Mouse (Mus musculus) common myeloid progenitor, adult 5-6 weeks (primary cell): ENCODE data around the gene Spsb1. TPM values are rescaled to one million over a fixed set of nuclear protein-coding genes. Genes with fewer than 3 reads are reported as not detected.
A peak's percentile ranks its signal among the peaks of the same experiment; 100 is the strongest.

Source experiments
- ATAC-seq: replicated peaks from 2 replicates; pipeline ENCODE4 v1.8.0; 2016; ENCODE audit warnings: low read depth, mild to moderate bottlenecking, moderate TSS enrichment, inconsistent platforms; ENCODE audit not compliant: poor library complexity, severe bottlenecking
- total RNA-seq: library from RNA; stranded (forward); fragments of 200-1000, 187-1606 nt; gene quantifications from 2 replicates; pipeline ENCODE4 v1.2.3, GENCODE M21; 2017

The Spsb1 gene
- total RNA-seq, 1 experiment from 2014 or later: not detected

- no peak for ATAC-seq
Observed at GRCm38 (mm10) chr4:149955631-149956030, 788 bp upstream of the Spsb1 start.

GRCm38 (mm10) chr4:149953621-149954481, 992 bp downstream of the Spsb1 start:
- ATAC-seq: no peak

GRCm38 (mm10) chr4:149952201-149952600, 2.6 kb downstream of the Spsb1 start:
- ATAC-seq: no peak

GRCm38 (mm10) chr4:149951201-149951600, 3.6 kb downstream of the Spsb1 start:
- no peak for ATAC-seq

GRCm38 (mm10) chr4:149949691-149950090, 5.2 kb downstream of the Spsb1 start:
- ATAC-seq: no peak

GRCm38 (mm10) chr4:149948119-149948518, 6.7 kb downstream of the Spsb1 start:
- no peak for ATAC-seq

- peak; percentile 55; the same call in 1 of the 2 replicates for ATAC-seq
Observed at GRCm38 (mm10) chr4:149947396-149947795, 7.4 kb downstream of the Spsb1 start.

- no peak for ATAC-seq
Observed at GRCm38 (mm10) chr4:149945194-149945593, 9.6 kb downstream of the Spsb1 start.

- ATAC-seq: 0 out of 2 replicates have a peak, but pooled peaks have one; percentile 19
Observed at GRCm38 (mm10) chr4:149944214-149944613, 10.6 kb downstream of the Spsb1 start.

- ATAC-seq: no peak
Observed at GRCm38 (mm10) chr4:149942831-149943741, 11.8 kb downstream of the Spsb1 start.

- peak; percentile 77 for ATAC-seq
Observed at GRCm38 (mm10) chr4:149941067-149941755, 13.6 kb downstream of the Spsb1 start.

- ATAC-seq: no peak
Observed at GRCm38 (mm10) chr4:149938701-149939100, 16.1 kb downstream of the Spsb1 start.

GRCm38 (mm10) chr4:149936921-149937320, 17.9 kb downstream of the Spsb1 start:
- ATAC-seq: no peak

- no peak for ATAC-seq
Observed at GRCm38 (mm10) chr4:149935470-149935869, 19.4 kb downstream of the Spsb1 start.

GRCm38 (mm10) chr4:149933519-149934245, 21.2 kb downstream of the Spsb1 start:
- ATAC-seq: no peak

GRCm38 (mm10) chr4:149933025-149933424, 21.8 kb downstream of the Spsb1 start:
- no peak for ATAC-seq

GRCm38 (mm10) chr4:149932108-149932815, 22.6 kb downstream of the Spsb1 start:
- ATAC-seq: no peak

- ATAC-seq: no peak
Observed at GRCm38 (mm10) chr4:149930755-149931154, 24.1 kb downstream of the Spsb1 start.

GRCm38 (mm10) chr4:149923014-149923413, 31.8 kb downstream of the Spsb1 start:
- no peak for ATAC-seq
